Mouse (Mus musculus) bone marrow, adult 2 months (tissue): ENCODE results near the gene Lpar5.

Source experiments
- CTCF ChIP-seq: fragments of 200-500 bp; IDR thresholded peaks from 2 replicates; pipeline ENCODE4 v1.5.1; 2011; ENCODE audit warnings: low read length, control low read depth; ENCODE audit not compliant: control insufficient read depth, insufficient read depth
- POLR2A ChIP-seq: fragments of 200-500 bp; IDR thresholded peaks from 2 replicates; pipeline ENCODE4 v1.6.1; 2011; ENCODE audit warnings: low read depth, mild to moderate bottlenecking, control low read depth, low read length, borderline replicate concordance; ENCODE audit not compliant: control insufficient read depth

GRCm38 (mm10) chr6:125128724-125129123 is 61.0 kb downstream of the Lpar5 start:
- TF ChIP-seq CTCF, result no peak
- TF ChIP-seq POLR2A, result no peak
